Mouse (Mus musculus) bone marrow macrophage, adult 2 months (primary cell): ENCODE results near the gene Bglap2.
"Not testable (repeated sequence)": the region's sequence is repeated elsewhere in the genome, so short reads cannot be mapped to it uniquely, and the experiment has no call there.

ENCODE experiments used
- CTCF ChIP-seq: IDR thresholded peaks from 2 replicates; pipeline ENCODE4 v1.5.1; 2012; ENCODE audit warnings: low read depth, mild to moderate bottlenecking, low read length, moderate library complexity
- POLR2A ChIP-seq: IDR thresholded peaks from 2 replicates; pipeline ENCODE4 v1.6.1; 2012; ENCODE audit warnings: mild to moderate bottlenecking, low read depth, low read length, borderline replicate concordance

- TF ChIP-seq CTCF, POLR2A: not testable (repeated sequence)
Measured at GRCm38 (mm10) chr3:88376644-88377043, 1.9 kb downstream of the Bglap2 start.
